Mouse (Mus musculus) brain, embryonic 14.5 days (tissue): ENCODE data around the gene Mrpl52. TPM values are rescaled to one million over a fixed set of nuclear protein-coding genes. Genes with fewer than 3 reads are reported as not detected.

Experiments used
- DNase-seq: peaks from one replicate; pipeline ENCODE4 v3.0.0-alpha.2; 2011; ENCODE audit warnings: low read depth
- CTCF ChIP-seq: fragments of 200-500 bp; IDR thresholded peaks from 2 replicates; pipeline ENCODE4 v1.5.1; 2012; ENCODE audit warnings: inconsistent platforms, mild to moderate bottlenecking, moderate library complexity, borderline replicate concordance; ENCODE audit not compliant: insufficient read depth, insufficient read length; ENCODE audit errors: extremely low read depth
- POLR2A ChIP-seq: fragments of 200-500 bp; IDR thresholded peaks from 2 replicates; pipeline ENCODE4 v1.6.1; 2012; ENCODE audit warnings: mild to moderate bottlenecking, inconsistent platforms, borderline replicate concordance; ENCODE audit not compliant: poor library complexity, insufficient read depth, insufficient read length, severe bottlenecking; ENCODE audit errors: extremely low read depth
- polyA plus RNA-seq: library from polyadenylated mRNA; depleted of rRNA; stranded (reverse); fragments of >200 nt; gene quantifications from 2 replicates; pipeline ENCODE4 v1.2.3, GENCODE M21; 2012

Mrpl52 gene
- polyA plus RNA-seq, 1 experiment, result 186 TPM

DNA sequence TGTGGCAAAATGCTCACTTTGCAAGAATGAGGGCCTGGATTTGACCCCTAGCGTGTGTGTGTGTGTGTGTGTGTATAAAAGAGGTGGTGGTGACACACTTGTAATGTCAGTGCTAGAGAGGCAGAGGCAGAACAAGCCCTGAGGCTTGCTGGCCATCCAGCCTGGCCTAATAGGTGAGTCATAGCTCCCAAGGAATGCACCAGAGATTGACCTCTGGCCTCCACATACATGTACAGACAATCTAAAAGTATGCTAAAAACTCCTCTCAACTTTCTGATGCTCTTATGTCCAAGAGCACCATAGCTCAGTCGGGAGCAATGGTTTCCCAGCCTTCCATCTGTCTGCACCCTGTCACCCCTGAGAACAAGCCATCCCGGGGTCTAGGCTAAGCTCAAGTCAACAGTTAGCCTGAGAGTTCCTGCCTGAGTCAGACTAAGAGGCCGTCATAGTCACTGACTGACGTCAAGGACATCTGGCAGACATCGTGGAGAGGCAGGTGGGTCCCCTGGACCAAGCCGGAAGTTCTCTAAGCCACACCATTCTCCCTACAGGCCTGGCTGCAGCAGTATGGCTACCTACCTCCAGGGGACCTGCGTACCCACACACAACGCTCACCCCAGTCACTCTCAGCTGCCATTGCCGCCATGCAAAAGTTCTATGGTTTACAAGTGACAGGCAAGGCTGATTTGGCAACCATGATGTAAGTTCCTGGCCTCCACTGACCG lies 8.6 kb downstream of the Mrpl52 start:
- DNase-seq, result no peak
- TF ChIP-seq POLR2A (no peak), CTCF (no peak)

DNA sequence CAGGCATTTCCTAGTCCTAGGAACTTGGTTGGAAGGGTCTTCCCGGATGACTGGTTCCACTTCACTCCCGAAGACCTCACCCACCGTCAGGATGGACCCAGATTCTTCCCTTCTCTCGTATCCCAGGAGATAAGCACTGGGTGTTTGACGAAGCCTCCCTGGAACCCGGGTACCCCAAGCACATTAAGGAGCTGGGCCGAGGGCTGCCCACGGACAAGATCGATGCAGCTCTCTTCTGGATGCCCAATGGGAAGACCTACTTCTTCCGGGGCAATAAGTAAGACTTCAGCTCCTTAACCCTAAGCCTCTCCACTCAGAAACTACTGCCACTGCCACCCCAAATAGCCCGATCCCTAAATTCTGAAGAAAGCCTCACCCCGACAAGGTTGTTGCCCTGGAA lies 12.4 kb downstream of the Mrpl52 start:
- TF ChIP-seq POLR2A (no peak), CTCF (no peak)
- DNase-seq, result no peak

DNA sequence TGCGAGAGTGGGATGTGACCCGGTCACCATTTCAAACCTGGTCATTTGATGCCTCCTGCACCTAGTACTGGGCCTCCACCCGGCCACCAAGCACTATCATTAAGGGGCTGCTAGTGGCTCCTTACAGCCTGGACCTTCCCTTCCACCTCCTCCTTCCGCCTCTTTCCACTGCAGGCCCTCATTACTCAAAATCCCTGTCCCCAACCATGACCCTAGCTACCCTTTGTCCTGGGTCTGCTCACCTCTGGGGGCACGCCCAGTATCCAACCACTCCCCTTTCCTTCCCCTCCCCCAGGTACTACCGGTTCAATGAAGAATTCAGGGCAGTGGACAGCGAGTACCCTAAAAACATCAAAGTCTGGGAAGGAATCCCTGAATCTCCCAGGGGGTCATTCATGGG lies 12.9 kb downstream of the Mrpl52 start:
- DNase-seq, result no peak
- TF ChIP-seq POLR2A, result no peak

DNA sequence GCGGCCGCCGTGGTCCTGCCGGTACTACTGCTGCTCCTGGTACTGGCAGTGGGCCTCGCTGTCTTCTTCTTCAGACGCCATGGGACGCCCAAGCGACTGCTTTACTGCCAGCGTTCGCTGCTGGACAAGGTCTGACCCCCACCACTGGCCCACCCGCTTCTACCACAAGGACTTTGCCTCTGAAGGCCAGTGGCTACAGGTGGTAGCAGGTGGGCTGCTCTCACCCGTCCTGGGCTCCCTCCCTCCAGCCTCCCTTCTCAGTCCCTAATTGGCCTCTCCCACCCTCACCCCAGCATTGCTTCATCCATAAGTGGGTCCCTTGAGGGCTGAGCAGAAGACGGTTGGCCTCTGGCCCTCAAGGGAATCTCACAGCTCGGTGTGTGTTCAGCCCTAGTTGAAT lies 13.8 kb downstream of the Mrpl52 start:
- no peak for DNase-seq
- no peak for TF ChIP-seq POLR2A
- TF ChIP-seq CTCF, result no peak

DNA sequence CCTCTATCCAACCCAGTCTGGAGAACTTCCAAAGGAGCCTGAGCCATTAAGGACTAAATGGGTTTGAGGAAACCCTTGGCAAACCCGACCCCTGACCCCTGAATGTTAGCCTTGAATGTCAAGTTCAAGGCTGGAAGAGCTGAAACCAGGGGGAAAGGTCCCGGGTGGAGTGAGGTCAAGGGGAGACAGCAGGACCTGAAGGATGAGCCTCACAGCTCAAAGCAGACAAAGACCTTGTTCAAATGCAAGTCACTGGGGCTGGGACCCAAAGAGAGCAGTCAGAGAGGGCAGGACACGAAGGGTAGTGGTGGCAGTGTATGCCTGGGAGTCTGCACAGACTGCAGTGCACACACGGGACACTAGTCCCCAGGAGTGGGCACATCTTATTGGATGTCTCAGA lies 14.7 kb downstream of the Mrpl52 start:
- no peak for DNase-seq
- TF ChIP-seq CTCF, result no peak
- no peak for TF ChIP-seq POLR2A

DNA sequence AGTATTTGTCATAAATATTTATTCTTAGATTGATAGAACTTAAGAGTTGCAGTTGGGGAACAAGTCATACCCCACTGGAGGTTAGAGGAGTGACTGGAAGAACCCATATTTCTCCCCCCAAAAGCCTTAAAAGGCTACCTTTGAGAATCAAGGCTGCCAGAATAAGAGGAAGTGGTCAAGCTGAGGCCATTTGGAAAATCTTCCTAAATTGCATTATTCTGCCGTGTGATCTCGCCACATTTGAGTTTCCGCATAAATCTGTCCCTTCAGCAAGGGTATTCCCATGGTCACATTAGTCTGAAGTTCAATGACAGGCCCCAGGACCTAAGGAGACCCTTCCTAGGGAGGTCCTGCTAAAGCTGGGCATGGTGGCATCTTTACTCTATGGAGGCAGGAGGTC lies 15.8 kb downstream of the Mrpl52 start:
- DNase-seq, result no peak
- TF ChIP-seq POLR2A (no peak), CTCF (no peak)

DNA sequence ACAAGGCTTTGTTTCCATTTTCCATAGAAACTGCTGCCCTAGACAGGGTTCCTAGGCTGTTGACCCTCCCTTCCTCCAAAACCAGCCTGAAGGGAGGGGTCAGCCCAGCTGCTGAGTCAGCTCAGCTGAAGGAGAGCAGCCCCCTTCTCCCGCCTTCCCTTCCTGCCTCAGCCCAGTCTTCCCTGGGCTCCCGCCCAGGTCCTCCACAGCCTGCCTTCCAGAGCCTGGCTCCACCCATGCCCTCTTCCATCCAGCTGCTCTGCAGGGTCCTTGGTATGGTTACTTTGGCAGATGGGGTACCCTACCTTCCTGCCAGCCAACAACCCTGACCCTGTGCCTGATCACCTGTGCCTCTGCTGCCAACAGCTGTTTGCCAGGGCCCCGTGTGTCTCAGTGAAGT lies 16.5 kb downstream of the Mrpl52 start:
- TF ChIP-seq POLR2A (no peak), CTCF (no peak)
- DNase-seq, result peak; percentile 41

DNA sequence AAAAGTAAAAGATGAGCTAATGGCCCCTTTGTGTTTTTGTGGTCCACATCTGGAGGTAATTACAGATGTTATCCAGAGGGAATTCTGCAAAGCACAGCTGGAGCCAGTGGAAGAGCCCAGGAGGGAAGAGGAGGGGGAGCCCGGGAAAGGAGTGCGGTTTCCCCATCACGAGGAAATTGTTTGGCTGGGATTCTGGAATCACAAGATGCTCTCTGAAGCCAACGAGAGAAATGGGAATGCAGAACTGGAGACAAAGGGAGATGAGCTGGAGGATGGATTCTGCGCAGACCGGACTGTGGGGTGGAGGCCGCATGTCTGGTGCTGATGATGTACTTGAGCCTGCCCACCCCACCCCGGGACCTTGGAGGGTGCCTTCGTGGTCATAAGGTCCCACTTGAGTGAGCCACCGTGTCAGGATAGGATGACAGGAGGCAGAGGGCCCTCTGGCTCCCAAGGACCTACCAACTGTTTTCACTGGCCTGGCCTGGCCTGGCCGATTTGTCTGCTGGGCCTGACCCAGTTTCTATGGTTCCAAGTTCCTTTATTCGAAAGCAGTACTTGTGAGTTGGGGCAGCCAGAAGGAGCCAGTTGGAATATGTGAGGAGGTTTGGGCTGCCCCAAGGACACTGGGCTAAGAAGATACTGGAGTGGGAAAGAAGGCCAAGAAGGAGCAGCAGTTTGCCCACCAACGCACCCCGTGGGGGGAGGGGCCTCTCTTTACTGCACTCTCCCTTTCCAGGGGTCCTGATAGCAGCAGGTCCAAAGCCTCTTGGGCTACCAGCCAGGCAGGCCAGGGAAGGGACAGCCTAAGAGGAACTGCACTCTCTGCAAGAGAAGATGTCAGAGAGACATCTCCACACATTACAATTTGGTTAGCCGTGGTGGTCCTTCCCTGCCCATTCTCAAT lies 17.3 kb downstream of the Mrpl52 start:
- peak; percentile 41 for DNase-seq

DNA sequence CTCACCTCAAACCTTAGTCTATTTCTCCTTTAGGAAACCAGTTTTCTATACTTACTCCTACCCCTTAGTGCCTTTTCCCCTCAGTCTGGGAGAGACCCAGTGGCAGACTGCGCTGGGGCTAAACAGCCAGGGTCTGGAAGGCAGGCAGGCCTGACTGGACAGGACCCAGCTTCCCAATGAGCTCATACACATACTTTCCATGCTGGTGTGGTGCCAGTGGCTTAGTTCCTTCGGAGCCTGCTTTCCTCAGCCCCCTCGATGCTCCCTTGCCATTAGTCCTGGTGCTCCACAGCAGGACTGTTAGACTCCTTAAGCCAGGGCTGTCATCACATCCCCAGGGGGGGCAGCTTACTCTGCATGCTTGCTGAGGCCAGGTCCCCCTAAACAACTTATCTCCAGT lies 18.8 kb downstream of the Mrpl52 start:
- DNase-seq, result no peak
- TF ChIP-seq POLR2A (no peak), CTCF (no peak)

More for the DNA sequence above, 17.3 kb downstream of the Mrpl52 start:
- TF ChIP-seq POLR2A (no peak), CTCF (no peak)

DNA sequence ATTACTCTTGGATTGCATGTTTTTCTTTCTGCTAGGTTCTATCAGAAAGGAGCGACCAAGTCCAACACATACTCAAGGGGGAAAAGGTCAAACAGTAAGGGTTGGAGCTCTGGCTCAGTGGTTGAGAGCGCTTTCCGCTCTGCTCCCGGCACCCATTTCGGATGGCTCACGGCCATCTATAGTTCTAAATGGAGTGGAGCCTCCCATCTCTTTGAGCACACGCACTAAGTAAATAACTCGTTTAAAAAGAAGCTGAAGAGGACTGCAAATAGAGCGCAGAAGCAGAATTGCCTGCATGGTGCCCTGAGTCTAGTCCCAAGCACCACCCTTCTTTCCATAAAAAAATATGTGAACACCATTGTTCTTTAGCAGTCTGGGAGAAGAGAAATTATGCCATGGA lies 26.9 kb downstream of the Mrpl52 start:
- TF ChIP-seq CTCF (no peak), POLR2A (no peak)
- no peak for DNase-seq

DNA sequence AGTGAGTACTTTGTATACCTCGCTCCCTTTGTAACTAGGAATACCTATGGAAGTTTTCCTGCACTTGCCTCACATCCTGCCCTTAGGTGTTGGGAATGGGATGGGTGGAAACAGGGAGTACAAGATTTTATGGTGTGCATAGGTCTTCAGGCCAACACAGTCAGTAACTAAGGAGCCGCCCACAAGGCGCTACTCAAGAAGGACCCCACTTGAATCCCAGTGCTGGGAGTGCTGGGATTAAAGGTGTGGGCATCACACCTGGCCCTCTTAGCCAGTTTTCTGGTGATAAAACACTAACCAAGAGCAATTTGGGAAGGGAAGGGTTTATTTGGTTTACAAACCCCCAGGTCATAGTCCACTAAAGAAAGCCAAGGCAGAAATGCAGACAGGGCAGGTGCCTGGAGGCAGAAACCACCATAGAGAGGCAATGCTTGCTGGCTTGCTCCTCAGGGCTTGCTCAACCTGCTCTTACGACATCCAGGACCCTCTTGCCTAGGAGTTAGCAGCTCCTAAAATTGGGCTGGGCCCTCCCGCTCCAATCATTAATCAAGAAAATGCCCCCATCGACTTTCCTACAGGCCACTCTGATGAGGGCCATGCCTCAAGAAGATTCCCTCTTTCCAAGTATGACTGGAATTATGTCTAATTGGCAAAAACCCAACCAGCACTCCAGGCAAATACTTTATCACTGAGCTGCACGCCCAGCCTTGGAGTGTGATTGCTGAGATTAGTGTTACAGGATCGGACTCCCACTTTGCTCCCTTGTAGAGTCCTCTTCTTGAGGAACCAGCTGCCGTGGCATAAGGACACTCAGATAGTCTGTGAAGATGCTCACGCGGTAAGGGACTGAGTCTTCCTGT lies 28.2 kb downstream of the Mrpl52 start:
- TF ChIP-seq CTCF (no peak), POLR2A (no peak)
- DNase-seq, result no peak
